Mouse (Mus musculus) lung, embryonic 15.5 days (tissue): ENCODE results near the gene Dvl2. TPM values are rescaled to one million over a fixed set of nuclear protein-coding genes. Genes with fewer than 3 reads are reported as not detected.

Experiments used
- ATAC-seq: fragments of 200-750 bp; cut with Nextera tagmentation; 2 replicates; pipeline ENCODE4 v1.8.0; 2017; ENCODE audit warnings: moderate number of reproducible peaks, borderline replicate concordance; ENCODE audit not compliant: low FRiP score, low TSS enrichment; ENCODE audit errors: extremely low read depth
- H3K27ac ChIP-seq: fragments of 300-500 bp; sonication (generic); 2 replicates; pipeline ENCODE4 v1.5.1; 2015; ENCODE audit warnings: moderate library complexity, mild to moderate bottlenecking, inconsistent platforms
- H3K27me3 ChIP-seq: fragments of 300-500 bp; sonication (generic); 2 replicates; pipeline ENCODE4 v1.6.1; 2015; ENCODE audit warnings: inconsistent platforms
- H3K36me3 ChIP-seq: fragments of 300-500 bp; sonication (generic); 2 replicates; pipeline ENCODE4 v1.6.1; 2015; ENCODE audit warnings: inconsistent platforms
- H3K4me1 ChIP-seq: fragments of 300-500 bp; sonication (generic); 2 replicates; pipeline ENCODE4 v1.6.1; 2015; ENCODE audit warnings: inconsistent platforms
- H3K4me2 ChIP-seq: fragments of 300-500 bp; sonication (generic); 2 replicates; pipeline ENCODE4 v1.6.1; 2015; ENCODE audit warnings: inconsistent platforms, mild to moderate bottlenecking, moderate library complexity
- H3K4me3 ChIP-seq: fragments of 300-500 bp; sonication (generic); 2 replicates; pipeline ENCODE4 v1.5.1; 2015; ENCODE audit warnings: mild to moderate bottlenecking, inconsistent platforms
- H3K9ac ChIP-seq: fragments of 300-500 bp; sonication (generic); 2 replicates; pipeline ENCODE4 v1.6.1; 2015; ENCODE audit warnings: inconsistent platforms
- H3K9me3 ChIP-seq: fragments of 300-500 bp; sonication (generic); 2 replicates; pipeline ENCODE4 v1.6.1; 2016; ENCODE audit warnings: inconsistent platforms
- WGBS: fragments of 180-500 bp; shearing (Covaris S2); methylation state at CpG from one replicate; pipeline ENCODE4 v1.1.7; 2015; 5-methylcytosine and 5-hydroxymethylcytosine counted together
- polyA plus RNA-seq: library from polyadenylated mRNA; unstranded; fragments of >200 nt; fragmentation: Nextera tagmentation; extraction: Ambion mirVana; gene quantifications from 2 replicates; pipeline ENCODE4 v1.2.1, GENCODE M21; 2015

Gene Dvl2
- polyA plus RNA-seq, 1 experiment from 2014 or later: 40.3 TPM

DNA sequence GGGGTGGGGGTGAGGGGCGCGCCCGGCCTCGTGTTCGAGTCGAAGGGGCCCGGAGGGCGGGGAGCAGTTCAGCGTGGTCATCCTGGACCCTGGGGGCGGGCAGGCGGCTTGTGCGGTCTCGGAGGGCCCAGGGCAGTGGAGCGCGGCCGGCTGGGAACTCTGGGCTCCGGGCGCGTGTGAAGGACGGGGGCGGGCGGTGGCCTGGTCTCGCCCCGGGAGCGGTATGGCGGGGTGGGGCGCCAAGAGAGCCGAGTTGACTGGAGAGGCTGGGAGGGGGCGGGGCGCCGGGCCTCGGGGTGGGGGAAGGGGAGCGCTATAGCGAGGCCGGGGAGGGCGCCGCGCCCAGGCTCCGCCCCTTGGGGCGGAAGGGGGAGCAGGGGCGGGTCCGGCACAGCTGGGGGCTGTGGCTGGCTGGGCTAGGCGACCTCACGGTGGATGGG, 3.3 kb upstream of the Dvl2 start:
- Histone ChIP-seq H3K9me3 (no peaks in the 10 kb centered on the region), H3K27ac (peak overlapping the region; percentile 99), H3K4me2 (peak overlapping the region; percentile 55), H3K4me3 (peak overlapping the region; percentile 97), H3K4me1 (peaks cover 38% of the 10 kb centered on the region), H3K9ac (peak overlapping the region; percentile 100), H3K36me3 (peaks cover 40% of the 10 kb centered on the region), H3K27me3 (no peaks in the 10 kb centered on the region)
- ATAC-seq: peak; percentile 60
- under 1% methylated on average over 34 of the region's 44 CpGs for WGBS

DNA sequence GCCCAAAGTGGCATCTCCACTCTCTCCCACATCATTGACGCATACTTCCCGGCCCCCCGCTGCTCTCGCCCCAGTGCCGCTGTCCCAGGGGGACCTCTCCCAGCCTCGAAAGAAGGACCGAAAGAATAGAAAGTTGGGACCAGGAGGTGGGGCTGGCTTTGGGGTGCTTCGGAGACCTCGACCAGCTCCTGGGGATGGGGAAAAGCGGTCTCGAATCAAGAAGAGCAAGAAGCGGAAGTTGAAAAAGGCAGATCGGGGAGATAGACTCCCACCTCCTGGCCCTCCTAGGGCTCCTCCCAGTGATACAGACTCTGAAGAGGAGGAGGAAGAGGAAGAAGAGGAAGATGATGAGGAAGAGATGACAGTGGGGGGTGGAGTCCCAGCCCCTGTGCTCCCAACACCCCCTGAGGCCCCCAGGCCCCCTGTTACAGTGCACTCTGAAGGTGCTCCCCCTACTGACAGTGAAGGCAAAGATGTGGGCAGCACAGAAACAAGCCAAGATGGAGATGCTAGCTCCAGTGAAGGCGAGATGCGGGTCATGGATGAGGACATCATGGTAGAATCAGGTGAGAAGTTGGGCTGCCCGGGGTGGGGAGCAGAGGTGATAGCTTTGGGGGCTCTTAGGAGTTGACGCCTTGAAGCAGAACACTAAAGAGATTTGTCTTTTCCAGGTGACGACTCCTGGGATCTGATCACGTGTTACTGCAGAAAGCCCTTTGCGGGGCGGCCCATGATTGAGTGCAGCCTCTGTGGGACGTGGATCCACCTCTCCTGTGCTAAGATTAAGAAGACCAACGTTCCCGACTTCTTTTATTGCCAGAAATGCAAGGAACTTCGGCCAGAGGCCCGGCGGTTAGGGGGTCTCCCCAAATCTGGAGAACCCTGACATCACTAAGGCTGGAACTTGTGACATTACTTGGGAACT, 1.6 kb upstream of the Dvl2 start:
- 88% methylated on average over 27 of the region's 27 CpGs for WGBS
- Histone ChIP-seq H3K27ac (no peak overlapping the region), H3K4me2 (no peak overlapping the region), H3K4me1 (peaks cover 45% of the 10 kb centered on the region), H3K4me3 (no peak overlapping the region), H3K27me3 (no peaks in the 10 kb centered on the region), H3K9ac (no peak overlapping the region), H3K9me3 (no peaks in the 10 kb centered on the region), H3K36me3 (peaks cover 33% of the 10 kb centered on the region)
- ATAC-seq: no peak

DNA sequence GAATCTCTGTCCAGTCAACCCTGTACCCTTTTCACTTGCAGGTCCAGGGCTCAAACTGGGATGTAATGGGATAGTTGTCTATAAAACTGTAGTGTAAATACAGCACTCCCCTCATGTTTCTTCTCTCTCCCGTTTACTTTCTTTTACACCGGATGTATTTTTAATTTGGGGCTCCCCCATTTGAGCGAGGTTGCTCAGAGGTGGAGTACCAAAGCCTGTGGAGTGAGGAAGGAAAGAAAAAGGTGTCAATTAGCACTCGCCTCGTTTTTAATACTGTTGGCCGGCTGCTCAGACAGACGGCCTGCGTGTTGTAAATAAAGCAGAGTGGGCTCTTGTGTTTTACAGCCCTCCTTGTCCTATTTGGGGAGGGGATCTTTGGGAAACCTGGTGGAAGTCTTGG, 729 bp upstream of the Dvl2 start:
- Histone ChIP-seq H3K27ac (peak overlapping the region; percentile 55), H3K9me3 (no peaks in the 10 kb centered on the region), H3K4me2 (no peak overlapping the region), H3K4me3 (no peak overlapping the region), H3K9ac (no peak overlapping the region), H3K4me1 (peaks cover 41% of the 10 kb centered on the region), H3K36me3 (peaks cover 24% of the 10 kb centered on the region), H3K27me3 (no peaks in the 10 kb centered on the region)
- WGBS: 76% methylated on average over 8 of the region's 8 CpGs
- ATAC-seq: no peak

DNA sequence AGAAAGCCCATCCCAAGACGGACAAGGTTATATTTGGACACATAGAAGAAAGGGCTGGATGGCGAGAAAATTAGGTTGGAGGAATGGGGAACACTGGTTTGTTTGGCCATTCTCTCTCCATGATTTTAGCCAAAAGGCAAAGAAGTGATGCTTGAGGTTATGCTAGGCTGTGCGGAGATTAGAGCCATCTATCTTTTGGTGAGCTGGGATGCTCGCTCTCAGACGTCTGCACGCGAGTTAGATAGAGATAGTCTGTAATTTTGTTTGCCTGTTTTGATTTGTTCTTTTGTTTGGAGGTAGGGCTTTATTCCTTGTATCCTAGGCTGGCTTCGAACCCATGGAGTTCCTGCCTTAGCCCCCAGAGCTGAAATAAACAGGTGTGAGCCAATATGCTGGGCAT, 764 bp downstream of the Dvl2 start:
- H3K4me2 ChIP-seq: peak overlapping the region; percentile 75
- peak overlapping the region; percentile 73 for H3K9ac ChIP-seq
- no peaks in the 10 kb centered on the region for H3K27me3 ChIP-seq
- ATAC-seq: no peak
- peak overlapping the region; percentile 96 for H3K27ac ChIP-seq
- H3K36me3 ChIP-seq: peaks cover 28% of the 10 kb centered on the region
- H3K9me3 ChIP-seq: no peaks in the 10 kb centered on the region
- H3K4me1 ChIP-seq: peaks cover 40% of the 10 kb centered on the region
- peak overlapping the region; percentile 78 for H3K4me3 ChIP-seq
- WGBS: 6% methylated on average over 8 of the region's 8 CpGs

DNA sequence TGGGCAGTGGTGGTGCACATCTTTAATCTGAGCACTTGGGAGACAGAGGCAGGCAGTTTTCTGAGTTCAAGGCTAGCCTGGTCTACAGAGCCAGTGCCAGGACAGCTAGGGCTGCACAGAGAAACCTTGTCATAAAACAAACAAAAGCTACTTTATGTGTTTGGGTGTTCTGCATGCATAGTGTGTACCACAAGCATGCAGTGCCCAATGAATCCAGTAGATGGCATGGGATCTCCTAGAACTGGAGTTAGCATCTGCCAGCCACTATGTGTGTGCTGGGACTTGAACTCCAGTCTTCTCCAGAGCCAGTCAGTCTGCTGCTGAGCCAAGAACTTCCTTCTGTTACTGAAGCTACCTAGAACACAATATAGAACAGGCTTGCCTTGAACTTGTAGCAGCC, 1.5 kb downstream of the Dvl2 start:
- Histone ChIP-seq H3K27me3 (no peaks in the 10 kb centered on the region), H3K4me3 (peak overlapping the region; percentile 78), H3K4me2 (peak overlapping the region; percentile 75), H3K9me3 (no peaks in the 10 kb centered on the region), H3K36me3 (peaks cover 35% of the 10 kb centered on the region), H3K4me1 (peaks cover 40% of the 10 kb centered on the region), H3K9ac (no peak overlapping the region), H3K27ac (no peak overlapping the region)
- ATAC-seq: no peak

DNA sequence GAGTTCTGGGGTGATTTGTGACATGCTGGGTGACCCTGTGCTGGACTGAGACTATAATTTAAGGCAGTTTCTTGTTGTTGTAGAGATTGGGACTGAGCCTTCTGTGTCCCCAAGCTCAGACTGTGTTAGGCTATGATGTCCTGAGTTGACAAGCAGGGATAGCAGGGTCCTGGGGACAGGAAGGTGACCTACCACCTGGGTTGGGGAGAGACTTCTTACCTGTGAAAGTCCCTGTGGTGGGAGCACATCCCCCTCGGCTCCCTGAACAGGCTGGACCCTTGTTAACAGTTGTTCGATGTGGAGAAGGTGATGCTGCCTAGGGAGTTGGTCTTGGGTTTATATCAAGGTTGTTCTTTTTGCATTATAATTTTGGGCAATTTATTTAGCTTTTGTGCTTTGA, 2.1 kb downstream of the Dvl2 start:
- Histone ChIP-seq H3K9me3 (no peaks in the 10 kb centered on the region), H3K4me1 (peaks cover 39% of the 10 kb centered on the region), H3K27me3 (no peaks in the 10 kb centered on the region), H3K4me3 (no peak overlapping the region), H3K36me3 (peaks cover 41% of the 10 kb centered on the region), H3K9ac (no peak overlapping the region), H3K27ac (no peak overlapping the region), H3K4me2 (peak overlapping the region; percentile 75)
- 88% methylated on average over 2 of the region's 2 CpGs for WGBS
- no peak for ATAC-seq

DNA sequence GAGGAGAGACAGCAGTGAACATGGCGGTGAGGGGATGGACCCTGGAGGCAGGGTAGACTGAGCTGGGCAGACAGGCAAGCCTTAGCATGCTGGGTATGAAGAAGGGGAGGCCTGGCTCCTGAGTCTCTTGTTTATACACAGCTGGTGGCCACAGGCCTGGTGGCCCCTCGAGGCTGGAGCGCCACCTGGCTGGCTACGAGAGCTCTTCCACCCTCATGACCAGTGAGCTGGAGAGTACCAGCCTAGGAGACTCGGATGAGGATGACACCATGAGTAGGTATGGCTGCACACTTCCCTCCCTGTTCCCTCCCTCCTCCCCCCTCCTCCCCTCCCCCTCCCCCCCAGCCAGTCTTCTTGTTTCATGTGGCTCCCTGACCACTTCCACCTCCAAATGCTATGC, 5.1 kb downstream of the Dvl2 start:
- Histone ChIP-seq H3K27ac (no peak overlapping the region), H3K4me2 (no peak overlapping the region), H3K36me3 (peaks cover 48% of the 10 kb centered on the region), H3K27me3 (no peaks in the 10 kb centered on the region), H3K9me3 (no peaks in the 10 kb centered on the region), H3K4me1 (peaks cover 25% of the 10 kb centered on the region), H3K4me3 (no peak overlapping the region), H3K9ac (no peak overlapping the region)
- 60% methylated on average over 5 of the region's 5 CpGs for WGBS
- no peak for ATAC-seq

DNA sequence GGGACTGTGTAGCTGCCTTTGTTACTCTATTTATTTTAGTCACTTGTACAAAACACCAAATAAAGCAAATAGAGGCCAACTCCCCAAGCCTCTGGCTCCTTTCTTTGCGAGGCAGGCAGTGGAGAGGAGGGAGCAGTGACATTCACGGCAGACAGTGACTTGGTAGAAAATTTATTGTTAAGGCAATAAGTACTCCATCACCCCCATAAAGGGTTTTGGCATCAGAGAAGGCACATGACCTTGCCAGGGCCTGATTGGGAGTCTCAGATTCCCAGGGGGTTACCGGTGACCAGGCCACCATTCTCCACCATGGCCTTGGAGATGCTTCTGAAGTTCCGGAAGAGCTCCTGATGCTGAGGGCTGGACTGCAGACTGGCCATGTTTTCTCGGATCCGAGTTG, 9.6 kb downstream of the Dvl2 start:
- H3K4me3 ChIP-seq: no peak overlapping the region
- H3K4me2 ChIP-seq: no peak overlapping the region
- H3K4me1 ChIP-seq: peaks cover 13% of the 10 kb centered on the region
- WGBS: 89% methylated on average over 6 of the region's 6 CpGs
- ATAC-seq: no peak
- H3K27ac ChIP-seq: no peak overlapping the region
- H3K9me3 ChIP-seq: no peaks in the 10 kb centered on the region
- peaks cover 74% of the 10 kb centered on the region for H3K36me3 ChIP-seq
- H3K9ac ChIP-seq: no peak overlapping the region
- H3K27me3 ChIP-seq: no peaks in the 10 kb centered on the region

DNA sequence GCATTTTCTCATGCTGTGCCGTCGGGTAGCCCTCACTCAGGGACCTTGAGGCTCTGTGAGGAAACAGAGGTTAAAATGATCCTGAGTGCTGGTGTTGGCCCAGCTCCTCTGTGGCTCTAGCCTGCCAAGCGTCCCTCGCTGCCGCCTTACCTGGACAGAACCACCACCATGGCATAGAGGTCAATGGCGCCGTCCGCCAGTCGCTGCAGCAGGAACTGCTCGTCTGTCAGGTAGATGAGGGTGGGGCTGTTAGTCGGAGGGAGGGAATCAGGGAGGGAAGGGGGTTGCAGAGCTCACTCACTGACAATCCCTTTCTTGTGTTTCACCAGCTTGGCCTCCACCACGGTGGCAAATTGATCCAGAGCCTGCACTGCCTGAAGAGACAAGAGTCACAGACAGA, 10.2 kb downstream of the Dvl2 start:
- Histone ChIP-seq H3K9me3 (no peaks in the 10 kb centered on the region), H3K36me3 (peaks cover 74% of the 10 kb centered on the region), H3K4me3 (no peak overlapping the region), H3K4me2 (no peak overlapping the region), H3K9ac (no peak overlapping the region), H3K27ac (no peak overlapping the region), H3K4me1 (peaks cover 16% of the 10 kb centered on the region), H3K27me3 (no peaks in the 10 kb centered on the region)
- WGBS: 81% methylated on average over 12 of the region's 12 CpGs
- ATAC-seq: no peak

DNA sequence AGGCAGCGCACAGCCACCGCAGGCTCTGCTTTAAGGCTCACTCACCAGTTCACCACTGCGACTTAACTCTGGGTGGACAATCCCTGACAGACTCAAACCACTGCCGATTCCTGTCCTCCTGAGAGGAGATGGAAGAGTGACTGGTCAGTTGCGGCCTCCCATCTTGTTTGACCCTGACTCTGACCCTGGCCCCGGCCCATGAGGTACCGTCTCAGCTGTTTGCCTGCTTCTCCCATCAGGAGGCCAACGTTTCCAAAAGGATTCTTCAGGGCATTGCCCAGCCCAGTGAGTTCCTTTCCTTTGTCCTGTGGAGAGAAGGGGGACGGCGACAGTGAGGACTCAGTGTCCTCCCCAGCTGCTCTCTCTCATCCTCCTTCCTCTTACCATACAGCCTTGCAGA, 10.6 kb downstream of the Dvl2 start:
- H3K27ac ChIP-seq: no peak overlapping the region
- H3K4me3 ChIP-seq: no peak overlapping the region
- H3K4me1 ChIP-seq: peaks cover 18% of the 10 kb centered on the region
- H3K36me3 ChIP-seq: peaks cover 71% of the 10 kb centered on the region
- 86% methylated on average over 10 of the region's 10 CpGs for WGBS
- no peak overlapping the region for H3K4me2 ChIP-seq
- H3K27me3 ChIP-seq: no peaks in the 10 kb centered on the region
- H3K9me3 ChIP-seq: no peaks in the 10 kb centered on the region
- no peak for ATAC-seq
- no peak overlapping the region for H3K9ac ChIP-seq

DNA sequence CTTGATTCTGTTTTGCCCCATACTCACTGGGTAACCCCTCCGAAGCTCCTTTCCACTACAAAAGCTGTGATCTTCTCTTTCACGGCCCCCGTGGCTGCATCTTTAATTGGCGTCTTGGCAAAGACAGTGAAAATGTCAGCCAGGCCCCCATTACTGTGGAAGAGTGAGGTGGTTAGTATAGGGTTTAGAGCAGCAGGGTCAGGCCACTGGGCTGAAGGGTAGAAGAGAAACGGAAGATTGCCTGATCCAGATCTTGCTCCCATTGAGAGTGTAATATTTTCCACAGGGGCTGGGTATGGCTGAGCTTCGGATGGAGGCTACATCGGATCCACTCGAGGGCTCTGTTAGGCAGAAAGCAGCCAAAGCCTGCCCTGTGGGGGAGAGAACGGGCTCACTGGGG, 12.5 kb downstream of the Dvl2 start:
- no peak for ATAC-seq
- H3K36me3 ChIP-seq: peaks cover 52% of the 10 kb centered on the region
- H3K9me3 ChIP-seq: no peaks in the 10 kb centered on the region
- no peak overlapping the region for H3K4me3 ChIP-seq
- WGBS: 82% methylated on average over 9 of the region's 9 CpGs
- H3K4me1 ChIP-seq: peaks cover 30% of the 10 kb centered on the region
- H3K27ac ChIP-seq: no peak overlapping the region
- H3K9ac ChIP-seq: no peak overlapping the region
- no peak overlapping the region for H3K4me2 ChIP-seq
- H3K27me3 ChIP-seq: no peaks in the 10 kb centered on the region

DNA sequence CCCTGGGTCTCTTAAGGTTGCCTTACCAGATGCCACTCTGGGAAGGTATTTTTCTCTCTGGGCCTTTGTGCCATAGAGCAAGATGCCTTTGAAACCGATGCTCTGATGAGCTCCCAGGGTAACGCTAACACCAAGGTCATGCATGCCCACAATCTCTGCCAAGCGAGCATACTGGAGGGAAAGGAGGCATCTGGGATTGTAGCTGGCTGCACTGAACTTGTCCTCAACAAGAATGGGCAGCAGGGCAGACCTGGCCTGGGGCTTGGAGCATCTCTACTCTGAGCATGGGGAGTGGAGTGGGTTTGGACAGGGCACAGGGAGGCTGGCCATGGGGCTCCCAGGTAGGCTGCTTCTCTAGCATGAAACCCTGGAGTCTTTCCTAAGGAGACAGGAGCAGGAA, 13.0 kb downstream of the Dvl2 start:
- H3K4me1 ChIP-seq: peaks cover 32% of the 10 kb centered on the region
- H3K9ac ChIP-seq: no peak overlapping the region
- peaks cover 47% of the 10 kb centered on the region for H3K36me3 ChIP-seq
- ATAC-seq: no peak
- no peak overlapping the region for H3K4me3 ChIP-seq
- 86% methylated on average over 3 of the region's 3 CpGs for WGBS
- H3K27ac ChIP-seq: no peak overlapping the region
- H3K4me2 ChIP-seq: no peak overlapping the region
- H3K9me3 ChIP-seq: no peaks in the 10 kb centered on the region
- no peaks in the 10 kb centered on the region for H3K27me3 ChIP-seq
